Mouse (Mus musculus) erythroid progenitor cell, adult 5-6 weeks (primary cell): ENCODE measurements around the gene Tlr5. TPM values are rescaled to one million over a fixed set of nuclear protein-coding genes. Genes with fewer than 3 reads are reported as not detected.

Source experiments
- ATAC-seq: replicated peaks from 2 replicates; pipeline ENCODE4 v1.8.0; 2016; ENCODE audit warnings: moderate number of reproducible peaks, mild to moderate bottlenecking, moderate TSS enrichment, inconsistent platforms; ENCODE audit not compliant: poor library complexity, low FRiP score, severe bottlenecking
- total RNA-seq, 2 experiments: library from RNA; stranded (forward) in 1 of 2; stranded (reverse) in 1 of 2; fragments of 150-400 nt in 1 of 2; fragments of 186-747, 209-891 nt in 1 of 2; gene quantifications; 2 replicates each; pipeline versions ENCODE4 v1.2.3 to v1.2.4; 2015 to 2017; ENCODE audit warnings: low replicate concordance in 2 of 2

Gene Tlr5
- total RNA-seq (2015; ENCODE audit: low replicate concordance) (1.1 TPM in 1 of 2 replicates, not detected in the other), total RNA-seq (2017; ENCODE audit: low replicate concordance) (0.26 TPM in 1 of 2 replicates, not detected in the other)

DNA sequence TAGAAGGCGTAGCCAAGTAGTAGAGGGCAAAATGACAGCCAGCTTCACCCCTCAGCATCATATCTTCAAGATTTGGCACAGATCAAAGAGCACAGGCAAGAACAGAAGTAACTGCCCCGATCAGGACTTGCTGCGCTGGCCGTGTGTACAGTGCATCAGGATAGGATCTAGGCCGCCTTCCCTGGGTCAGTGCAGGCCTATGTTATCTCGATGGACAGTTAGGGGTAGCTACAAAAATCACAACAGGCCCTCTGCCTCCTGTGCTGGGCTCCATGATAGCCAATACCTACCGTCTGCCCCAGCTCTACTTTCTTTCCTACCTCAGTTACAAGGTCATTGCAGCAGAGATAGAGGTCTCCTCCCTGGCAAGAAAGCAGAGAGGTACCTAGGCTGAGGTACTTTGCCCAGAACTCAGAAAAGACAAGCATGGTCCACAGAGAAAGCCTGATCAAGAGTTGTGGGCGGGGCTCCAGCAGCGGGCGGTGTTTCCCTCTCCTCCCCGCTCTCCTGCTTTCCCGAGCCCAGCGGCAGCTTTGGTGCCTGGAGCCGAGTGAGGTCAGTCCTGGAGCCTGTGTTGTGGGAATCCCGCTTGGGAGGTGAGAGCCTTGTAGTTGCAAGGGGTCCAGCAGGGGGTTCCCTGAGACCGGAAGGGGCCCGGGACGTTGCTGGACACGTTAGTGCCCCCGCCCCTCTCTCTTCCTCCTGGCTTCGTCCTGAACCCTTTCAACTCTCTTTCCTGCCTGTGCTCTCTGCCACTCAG lies at the start of gene Tlr5:
Gene Tlr5, plus strand, starts transcription at position 502 of the 760 bp plus-strand sequence.
- ATAC-seq = no peak

- no peak for ATAC-seq
Observed at GRCm38 (mm10) chr1:182905669-182906068, 48.9 kb upstream of the Tlr5 start.

DNA sequence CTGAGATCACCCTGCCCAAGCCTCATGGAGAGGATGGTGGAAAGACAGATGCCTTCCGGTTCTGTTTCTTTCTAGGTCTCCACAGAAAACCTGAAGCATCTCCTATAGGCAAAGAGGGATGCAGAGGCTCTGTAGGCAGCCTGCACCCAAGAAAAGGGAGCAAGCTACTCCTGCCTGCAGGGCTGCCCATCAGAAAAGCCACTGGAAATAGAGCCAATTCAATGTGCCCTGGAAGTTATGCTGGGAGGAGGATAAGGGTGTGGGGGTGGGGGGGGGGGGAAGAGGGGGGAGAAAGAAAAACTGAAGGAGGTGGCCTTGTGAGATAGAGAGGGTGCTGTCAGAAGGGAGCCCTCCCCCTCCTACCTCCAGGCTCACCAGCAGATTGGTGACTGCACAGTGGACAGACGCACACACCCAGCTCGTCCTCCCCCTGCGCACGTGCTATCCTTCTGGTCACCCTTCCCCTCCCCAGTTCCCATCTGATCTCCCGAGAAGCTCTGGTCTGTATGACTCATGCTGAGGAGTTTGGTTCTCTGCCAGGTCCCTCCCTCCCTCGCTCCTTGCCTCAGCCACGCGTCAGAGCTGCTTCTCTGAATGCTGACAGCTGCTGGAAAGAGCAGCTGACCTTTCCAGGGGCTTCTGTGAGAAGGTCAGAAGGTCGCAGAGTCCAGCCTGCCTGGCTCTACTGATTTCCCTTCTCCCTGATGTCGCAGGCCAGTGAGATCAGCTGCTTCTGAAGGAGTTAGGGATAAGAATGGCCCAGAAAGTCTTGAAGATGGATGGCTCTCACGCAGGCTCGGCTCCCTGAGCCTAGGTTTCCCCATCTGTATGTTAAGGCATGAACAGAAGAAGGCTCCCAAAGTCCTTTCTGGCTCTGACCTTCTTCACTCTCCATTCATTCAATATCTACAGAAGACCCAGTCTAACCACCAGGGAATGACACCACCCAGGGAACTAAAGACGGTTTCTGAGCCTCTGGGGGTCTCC lies 46.2 kb upstream of the Tlr5 start:
- ATAC-seq = no peak

GRCm38 (mm10) chr1:182909066-182909465 lies 45.5 kb upstream of the Tlr5 start:
- ATAC-seq = no peak

DNA sequence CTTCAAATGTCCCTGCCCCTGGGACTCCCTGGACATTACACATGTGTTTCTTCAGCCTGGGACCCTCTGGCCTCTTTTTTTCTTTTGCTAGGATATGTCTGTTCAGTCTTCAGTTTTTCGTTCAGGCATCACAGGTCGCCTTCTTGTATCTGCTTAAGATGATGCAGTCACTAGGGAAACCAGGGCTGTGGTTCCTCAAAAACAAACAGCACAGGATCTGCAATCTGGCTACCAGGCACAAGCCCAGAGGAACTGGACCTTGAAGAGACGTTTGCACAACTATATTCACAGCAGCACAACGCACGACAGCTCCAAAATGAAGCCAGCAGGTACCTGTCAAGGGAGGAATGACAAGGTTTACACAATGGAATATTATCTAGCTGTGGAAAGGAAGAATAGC lies 45.0 kb upstream of the Tlr5 start:
- no peak for ATAC-seq

- ATAC-seq = no peak
Observed at GRCm38 (mm10) chr1:182912591-182912990, 42.0 kb upstream of the Tlr5 start.

DNA sequence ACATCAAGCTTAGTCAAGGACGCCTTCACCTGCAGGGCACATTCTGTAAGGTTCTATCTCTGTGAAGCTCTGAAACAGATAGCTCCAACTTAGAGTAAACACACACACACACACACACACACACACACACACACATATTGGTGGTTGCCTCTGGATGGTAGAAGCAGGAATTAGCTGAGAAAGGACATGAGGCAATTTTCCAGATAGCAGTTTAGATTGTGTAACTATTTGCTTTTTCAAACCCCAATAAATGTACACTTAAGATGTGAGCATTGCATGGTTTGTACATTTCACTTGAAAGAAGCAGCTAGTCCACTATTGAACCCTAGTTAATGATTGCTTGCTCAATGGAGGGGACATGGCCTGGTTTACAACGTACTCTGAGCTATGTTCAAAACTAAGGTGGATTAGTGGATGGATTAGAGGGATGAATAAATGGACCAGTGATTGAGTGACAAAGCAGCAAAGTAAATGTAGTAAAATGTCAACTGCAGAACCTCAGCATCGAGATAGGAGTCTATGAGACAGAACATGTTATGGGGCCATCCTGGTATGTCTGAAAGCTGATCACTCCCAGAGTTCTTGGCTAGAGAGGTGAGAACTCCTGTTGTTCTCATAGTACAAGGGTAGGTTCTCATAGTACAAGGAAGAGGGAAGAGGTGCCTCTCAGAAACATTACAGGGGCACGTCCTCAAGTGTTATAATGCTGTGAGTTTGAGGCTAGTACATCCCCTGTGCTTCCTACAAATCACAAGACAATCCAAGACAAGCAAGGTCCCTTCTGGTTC lies 40.3 kb upstream of the Tlr5 start:
- no peak for ATAC-seq

GRCm38 (mm10) chr1:182916166-182916565 lies 38.4 kb upstream of the Tlr5 start:
- ATAC-seq = no peak

DNA sequence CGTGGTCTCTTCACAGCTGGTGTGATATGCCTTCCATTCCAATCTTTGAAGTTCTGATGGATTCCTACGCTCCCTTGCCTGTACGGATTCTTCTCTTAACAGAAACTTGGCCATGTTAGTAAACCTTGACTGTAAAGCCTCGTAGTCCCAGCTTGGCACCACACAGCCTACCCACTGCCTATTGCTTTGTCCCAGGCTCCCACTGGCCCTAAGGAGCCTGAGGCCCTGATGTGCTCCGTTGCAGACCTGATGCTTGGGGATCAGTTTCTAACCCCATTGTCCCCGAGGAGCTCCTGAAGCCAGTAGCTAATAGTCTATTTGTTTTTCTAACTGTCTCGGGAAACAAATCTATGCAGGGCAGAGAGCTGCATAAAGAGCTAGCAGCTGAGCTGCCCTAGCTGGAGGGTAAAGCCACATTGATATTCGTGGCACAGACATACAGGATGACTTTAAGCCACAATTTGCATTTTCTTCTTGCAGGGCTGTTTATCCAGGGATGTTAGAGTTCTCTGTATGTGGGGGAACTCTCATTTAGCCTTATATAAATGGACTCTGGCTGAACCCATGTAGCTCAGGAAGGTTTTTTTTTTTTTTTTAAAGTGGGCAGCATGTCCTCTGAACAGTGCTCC lies 35.8 kb upstream of the Tlr5 start:
- ATAC-seq = no peak

DNA sequence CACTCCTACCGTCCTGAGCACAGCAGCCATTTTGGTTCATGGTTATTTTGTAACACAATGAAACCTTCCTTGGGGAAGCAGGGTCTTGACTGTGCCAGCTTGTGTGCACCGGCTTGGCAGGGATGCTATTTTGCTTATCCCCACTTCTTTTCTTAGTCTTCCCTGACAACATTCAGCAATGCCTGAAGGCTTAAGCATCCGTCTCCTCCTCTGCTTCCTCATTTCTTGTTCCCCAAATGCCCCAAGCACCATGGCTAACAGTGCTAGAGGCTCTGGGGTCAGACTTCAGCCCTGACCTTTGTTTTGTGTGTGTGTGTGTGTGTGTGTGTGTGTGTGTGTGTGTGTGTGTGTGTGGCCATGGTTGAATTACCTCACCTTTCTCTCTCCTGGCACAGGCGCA lies 31.8 kb upstream of the Tlr5 start:
- no peak for ATAC-seq

GRCm38 (mm10) chr1:182926465-182926864 lies 28.1 kb upstream of the Tlr5 start:
- ATAC-seq = no peak

GRCm38 (mm10) chr1:182927878-182928851 lies 26.4 kb upstream of the Tlr5 start:
- ATAC-seq = no peak

DNA sequence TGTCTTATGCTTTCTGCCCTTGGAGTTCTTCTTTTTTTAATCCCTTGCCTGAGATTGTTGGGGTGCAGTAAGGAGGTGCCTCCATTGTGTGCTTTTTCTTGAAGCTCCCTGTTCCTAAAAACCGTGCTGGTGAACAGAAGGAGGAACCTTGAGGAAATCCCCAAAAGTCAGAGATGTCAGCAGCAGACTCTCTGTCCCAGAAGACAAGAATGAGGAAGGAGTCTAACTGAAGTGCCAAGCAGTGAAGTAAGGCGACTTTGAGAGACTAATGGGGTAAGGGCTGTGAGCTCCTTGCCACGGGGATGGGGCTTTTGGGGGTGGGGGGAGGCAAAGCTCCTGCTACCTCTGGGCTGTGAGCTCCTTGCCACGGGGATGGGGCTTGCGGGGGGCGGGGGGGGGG lies 19.1 kb upstream of the Tlr5 start:
- no peak for ATAC-seq

DNA sequence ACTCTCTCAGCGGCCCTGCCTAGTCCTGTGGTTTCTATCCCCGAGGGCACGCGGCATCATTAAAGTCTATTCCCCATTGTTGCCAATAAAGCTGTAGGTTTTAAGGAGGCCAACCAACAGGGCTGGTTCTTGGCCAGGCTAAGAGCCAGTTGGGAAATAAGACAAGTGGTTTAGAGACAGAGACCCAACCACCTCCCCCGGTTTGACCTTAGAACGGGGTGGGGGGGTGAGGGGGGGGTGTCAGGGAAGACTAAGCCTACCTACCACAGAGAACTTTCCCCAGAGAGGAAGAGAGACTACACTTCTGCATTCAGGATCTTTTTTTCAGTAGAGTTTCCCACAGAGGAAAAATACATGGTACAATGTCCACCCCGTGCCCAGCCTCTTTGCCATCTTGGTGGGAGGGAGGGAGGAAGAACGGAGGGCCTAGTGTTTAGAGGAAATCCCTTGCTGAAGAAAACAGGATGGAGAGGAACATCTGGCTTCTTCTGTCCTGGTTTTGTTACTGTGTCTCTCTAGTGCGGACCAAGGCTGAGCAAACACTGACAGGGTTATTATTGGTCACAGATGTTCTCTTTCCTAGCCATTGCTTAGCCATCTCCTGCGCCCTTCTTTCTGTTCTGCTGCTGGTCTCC lies 17.0 kb upstream of the Tlr5 start:
- no peak for ATAC-seq

DNA sequence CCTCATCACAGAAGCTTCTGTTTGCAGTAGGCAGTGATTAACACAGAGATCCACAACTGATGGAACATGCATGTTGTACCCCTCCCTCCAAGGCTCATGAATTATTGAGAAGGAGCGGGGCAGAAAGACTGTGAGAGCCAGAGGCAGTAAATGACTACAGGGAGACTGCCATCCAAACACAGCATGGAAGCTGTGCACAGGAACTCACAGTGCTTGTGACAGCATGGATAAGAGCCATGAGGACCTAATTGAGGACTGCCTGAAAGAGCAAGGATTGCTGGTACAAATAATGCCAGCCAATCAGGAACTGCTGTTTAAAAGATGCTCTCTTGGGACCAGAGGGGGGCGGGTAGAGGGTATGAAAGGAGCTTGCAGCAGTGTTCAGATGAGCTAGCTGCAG lies 12.7 kb upstream of the Tlr5 start:
- ATAC-seq = no peak

DNA sequence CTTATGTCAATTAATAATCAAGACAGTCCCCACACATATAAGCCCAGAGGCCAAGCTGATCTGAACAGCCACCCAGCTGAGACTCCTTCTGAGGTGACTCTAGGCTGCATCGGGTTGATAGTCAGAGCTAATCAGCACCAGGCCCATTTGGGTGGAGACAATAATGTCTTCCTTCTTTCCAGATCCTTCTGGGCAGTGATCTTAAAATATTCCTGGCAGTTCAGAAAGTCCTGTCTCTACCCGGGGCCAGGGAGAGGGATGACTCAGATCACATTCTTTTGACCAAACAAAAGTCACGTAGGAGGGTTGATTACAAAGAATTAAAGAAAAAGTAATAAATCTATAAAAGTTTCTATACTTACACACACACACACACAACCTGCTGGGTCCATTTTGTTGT lies 10.7 kb upstream of the Tlr5 start:
- no peak for ATAC-seq

DNA sequence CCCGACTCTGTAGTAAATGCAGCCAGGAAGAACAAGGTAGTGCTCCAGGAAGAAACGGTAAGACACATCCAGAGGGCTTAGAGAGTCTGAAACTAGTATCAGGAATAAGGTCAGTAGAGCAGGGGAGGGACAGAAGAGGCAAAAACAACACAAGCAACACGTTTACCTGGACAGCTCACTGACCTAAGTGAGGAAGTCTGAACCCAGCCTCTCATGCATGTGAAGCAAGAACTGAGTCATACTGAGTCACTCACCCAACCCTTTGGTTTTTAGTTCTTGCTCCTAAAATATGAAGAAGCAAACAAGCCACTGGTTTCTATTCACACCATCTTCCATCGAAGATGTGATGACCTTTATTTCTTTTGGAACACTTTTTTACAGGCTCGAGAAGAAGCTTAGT lies 9.9 kb upstream of the Tlr5 start:
- no peak for ATAC-seq

- no peak for ATAC-seq
Observed at GRCm38 (mm10) chr1:182945561-182945960, 9.0 kb upstream of the Tlr5 start.
